Mouse (Mus musculus): ENCODE results near the gene Gabra2.

The Gabra2 gene

DNA sequence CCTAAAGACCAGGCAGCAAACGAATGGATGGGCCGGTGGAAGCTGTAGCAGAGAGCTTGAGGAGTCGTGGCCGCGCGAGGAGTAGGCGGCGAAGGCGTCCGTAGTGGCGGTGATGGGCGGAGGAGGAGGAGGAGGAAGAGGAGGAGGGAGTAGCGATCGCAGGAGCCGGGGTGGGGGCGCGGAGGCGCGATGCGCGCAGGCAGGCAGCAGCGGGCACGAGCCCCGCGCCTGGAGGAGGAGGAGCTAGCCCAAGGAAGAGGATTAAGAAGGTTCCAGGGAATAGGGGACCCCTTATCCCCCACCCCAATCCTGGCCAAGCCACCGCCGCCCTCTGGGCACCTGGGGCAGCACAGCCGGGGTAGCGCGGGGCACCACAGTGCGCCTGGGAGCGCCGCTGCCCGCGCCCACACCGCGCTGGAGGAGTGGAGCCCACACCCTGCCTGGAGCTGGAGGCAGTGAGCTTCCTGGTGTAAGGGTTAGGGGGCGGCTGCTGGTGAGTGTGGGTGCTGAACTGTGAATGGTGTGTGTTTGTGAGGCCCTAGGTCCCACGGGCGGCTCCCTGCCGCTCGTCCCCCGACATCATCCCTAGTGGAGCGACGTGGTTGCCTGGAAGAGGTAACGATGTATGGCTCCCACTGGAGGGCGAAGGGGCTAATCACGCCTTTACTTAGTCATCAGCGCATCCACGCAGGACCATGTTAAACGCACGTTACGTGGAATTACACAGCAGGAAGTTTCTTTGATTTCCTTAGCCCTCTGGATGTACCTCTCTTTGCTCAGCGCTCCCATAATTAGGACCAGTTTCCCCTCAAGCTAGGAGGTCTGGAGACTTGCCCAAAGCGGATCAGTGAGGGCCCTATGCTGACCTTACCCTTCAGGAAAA is at the start of gene Gabra2:
TSS of gene Gabra2 (minus strand) at position 125 of the 883 bp plus-strand sequence.
- no peak for DNase-seq (ENCODE audit: low spot score)

DNA sequence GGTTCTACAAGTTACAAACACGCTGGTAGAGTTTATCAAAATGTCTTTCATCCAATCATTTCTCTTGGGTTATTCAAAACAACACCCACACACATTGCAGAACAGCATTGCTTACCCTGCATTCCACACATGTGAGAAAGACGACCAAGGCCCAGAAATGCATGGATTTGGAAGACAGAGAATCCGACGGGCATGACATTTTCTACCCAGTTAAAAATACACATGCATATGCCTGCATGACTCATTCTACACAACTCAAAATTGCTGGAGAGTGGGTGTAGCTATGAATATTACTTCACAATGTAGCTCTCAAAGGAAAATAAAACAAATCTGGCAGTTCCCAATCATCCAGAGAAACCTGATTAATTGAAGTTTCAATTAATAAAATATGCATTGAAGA is 41.0 kb upstream of the Gabra2 start:
- no peak for DNase-seq (ENCODE audit: low spot score)

DNA sequence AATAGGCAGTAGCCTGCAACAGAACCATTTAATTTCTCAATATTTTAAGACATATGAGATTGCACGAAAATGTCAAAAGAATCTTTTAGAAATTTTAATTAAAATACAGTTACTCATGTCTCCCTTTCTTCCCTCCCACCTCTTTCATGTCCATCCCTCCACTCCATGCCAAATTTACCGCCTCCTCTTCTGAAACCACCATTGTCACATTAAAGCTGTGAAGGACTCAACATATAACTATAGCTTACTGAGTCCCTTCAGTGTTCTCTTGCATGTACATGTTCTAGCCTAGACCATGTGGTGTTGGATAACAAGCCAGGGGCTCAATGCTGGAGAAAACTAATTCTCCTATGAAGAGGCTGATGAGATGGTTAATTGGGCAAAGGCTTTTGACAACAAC is 40.2 kb upstream of the Gabra2 start:
- DNase-seq (ENCODE audit: low spot score) = no peak

DNA sequence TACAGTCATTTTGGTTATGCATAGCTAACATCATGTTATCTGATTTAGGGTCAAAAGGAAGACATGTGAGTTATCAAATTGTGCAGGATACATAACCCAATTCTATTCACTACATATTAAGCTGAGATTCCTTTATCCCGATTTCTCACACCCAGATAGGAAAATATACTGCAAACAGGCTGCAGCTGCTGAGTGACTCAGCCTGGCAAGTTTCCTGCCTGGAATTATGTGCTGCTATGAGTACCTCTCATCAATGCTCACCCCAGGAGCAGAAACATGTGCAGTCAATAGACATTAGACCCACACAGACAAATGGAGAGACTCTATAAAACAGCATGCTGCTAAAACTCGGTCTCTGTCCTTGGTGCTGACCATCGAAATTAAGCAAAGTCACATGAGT is 32.1 kb upstream of the Gabra2 start:
- DNase-seq (ENCODE audit: low spot score) = no peak

DNA sequence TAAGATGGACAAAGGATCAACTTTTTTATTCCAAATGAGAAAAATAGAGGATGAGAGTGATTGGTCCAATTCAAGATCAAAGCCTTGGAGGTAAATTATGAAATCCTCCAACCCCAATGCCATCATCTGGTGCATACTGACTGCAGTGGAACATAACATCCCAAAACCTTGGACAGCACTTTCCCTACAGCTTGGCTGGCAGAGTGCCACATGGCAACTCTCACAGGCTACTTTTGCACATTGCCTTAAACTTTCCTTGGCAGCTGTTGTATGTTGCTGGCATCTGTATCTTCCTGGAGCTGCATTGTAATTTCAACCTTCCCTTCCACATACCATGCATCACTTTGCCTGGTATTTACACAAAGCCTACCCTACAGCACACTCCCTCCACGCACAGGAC is 19.6 kb upstream of the Gabra2 start:
- no peak for DNase-seq (ENCODE audit: low spot score)

DNA sequence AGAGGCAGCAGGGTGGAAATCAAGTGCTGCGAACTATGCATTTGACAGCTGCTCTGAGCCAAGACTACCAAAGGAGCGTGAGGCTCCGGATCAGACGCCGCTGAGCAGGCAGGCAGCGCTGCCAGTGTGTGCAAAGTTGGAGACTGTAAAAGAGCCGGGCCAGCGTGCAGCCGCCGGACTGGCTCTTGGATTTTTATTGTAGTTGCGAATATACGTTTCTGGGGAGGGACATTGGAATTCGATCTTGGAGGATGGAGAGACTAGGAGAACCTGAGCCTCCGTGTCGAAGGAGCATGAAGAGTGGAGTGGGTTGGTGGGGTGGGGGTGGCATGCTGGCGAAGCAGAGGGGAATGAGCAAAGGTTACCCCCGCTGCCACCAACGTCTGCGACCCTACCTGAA is 469 bp downstream of the Gabra2 start:
- no peak for DNase-seq (ENCODE audit: low spot score)

DNA sequence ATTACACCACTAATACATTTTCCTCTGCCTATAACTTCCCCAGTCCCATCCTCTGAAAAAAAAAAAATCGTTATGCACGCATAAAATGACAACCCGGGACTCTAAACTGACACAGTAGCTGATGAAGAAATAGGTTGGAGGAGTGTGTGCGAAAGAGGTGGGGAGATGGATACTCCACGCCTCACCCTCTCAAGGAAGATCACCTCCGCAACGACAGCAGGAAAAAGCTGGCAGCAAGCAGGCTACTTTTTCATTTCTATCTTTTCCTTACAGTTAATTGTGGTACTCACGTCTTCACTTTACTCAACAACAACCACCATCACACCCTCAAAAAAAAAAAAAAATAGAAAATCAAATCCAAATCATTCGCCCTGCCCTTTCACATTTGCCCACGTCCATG is 873 bp downstream of the Gabra2 start:
- DNase-seq (ENCODE audit: low spot score) = no peak

DNA sequence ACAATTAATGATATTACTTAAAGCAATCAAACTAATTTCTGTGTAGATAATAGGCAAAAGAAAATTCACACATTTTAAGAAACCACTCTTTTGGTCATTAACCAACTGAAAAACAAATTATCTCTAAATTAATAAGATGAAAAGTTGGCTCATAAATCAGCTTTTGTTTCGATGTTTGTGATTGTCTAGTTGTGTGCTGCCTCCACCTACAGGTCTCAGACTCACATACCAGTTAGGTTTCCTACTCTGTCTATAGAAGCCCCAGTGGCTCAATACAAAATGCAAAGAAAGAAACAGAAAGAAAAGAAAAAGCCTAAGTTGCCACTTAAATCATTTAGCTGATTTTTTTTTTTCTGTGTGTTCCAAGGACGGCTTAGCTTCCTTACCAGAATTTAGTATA is 1.8 kb downstream of the Gabra2 start:
- no peak for DNase-seq (ENCODE audit: low spot score)

DNA sequence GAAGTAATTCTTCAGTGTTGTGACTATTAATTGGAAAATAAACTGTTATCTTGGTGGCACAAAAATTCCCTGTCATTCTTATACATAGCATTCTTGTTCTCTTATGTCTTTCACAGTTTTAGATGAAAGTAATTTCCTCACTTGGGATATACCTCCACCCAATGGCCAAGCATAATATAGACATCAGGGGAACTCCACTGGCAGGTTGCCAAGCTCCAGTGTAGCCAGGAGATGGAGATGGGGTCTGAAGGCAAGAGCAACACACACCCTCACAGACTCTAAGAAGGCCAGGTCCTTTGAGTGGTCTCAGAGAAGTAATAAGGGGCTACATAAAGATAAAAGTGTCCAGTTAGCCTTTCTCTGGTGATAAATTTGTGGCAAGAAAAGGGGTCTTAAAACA is 3.2 kb downstream of the Gabra2 start:
- no peak for DNase-seq (ENCODE audit: low spot score)

DNA sequence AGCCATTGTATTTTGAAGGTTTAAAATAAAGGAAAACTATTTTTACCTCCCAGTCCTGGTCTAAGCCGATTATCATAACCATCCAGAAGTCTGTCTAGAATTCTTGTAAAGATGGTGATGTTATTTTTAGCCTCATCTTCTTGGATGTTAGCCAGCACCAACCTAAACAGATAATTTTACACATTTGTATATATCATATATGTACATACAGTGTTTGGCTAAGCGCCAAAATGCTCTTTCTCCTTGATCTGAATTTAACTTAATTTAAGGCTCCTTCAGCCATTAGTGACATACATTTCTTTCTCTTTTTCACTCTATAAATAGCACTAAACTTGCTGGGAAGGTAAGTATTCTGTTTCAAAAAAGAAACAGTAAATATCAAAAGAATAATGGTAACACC is 3.7 kb downstream of the Gabra2 start:
- no peak for DNase-seq (ENCODE audit: low spot score)

DNA sequence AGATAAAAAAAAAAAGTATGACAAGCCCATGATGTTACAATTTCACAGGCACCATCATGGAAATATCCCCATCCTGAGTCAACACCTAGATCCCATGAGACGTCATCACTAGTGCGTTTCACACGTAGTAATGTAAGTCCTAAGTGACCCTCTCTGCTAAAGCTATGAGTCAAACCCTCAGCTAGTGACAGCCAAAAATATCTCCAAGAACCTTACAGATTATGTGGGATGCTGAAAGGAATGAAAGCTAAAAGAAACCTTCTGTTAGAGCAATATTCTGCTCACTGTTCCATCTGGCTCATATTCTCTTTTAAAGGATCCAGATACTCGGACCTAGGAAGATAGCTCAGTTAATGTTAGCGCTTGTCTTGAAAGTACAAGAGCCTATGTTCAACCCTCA is 16.8 kb downstream of the Gabra2 start:
- DNase-seq (ENCODE audit: low spot score) = no peak

DNA sequence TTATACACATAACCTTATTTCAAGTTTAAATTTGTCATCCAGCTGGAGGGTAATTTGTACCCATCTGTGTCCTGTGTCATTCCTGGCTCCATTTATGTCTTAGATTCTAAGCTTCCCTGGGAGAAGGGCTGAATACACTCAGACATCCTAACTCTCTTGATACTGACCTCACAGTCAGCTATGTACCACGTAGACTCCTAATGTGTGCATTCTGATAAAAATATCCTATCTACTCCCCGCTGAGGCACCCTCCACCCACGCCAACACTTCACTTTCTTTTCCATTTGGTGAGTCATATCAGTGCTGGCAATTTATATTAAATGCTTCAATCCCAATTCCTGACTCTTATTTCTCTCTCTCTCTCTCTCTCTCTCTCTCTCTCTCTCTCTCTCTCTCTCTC is 34.0 kb downstream of the Gabra2 start:
- no peak for DNase-seq (ENCODE audit: low spot score)

DNA sequence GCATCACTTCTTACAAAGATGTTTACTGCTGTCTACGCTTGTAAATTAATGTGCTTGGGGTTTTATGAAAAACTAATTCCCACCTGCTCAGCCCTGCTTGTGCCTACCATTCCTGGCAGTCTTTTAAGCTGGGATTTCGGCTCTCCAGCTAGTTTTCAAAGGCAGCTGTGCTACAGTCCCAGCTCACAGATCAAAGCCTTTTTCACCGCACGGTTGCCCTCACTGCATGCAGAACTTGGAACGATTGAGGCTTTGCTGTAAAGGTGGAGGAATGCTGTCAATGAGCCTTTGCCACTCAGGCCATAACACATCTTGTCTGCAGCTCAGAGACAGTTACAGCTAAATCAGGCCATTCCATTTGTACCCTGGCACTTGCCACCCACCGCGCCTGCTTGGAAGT is 37.6 kb downstream of the Gabra2 start:
- DNase-seq (ENCODE audit: low spot score) = no peak

DNA sequence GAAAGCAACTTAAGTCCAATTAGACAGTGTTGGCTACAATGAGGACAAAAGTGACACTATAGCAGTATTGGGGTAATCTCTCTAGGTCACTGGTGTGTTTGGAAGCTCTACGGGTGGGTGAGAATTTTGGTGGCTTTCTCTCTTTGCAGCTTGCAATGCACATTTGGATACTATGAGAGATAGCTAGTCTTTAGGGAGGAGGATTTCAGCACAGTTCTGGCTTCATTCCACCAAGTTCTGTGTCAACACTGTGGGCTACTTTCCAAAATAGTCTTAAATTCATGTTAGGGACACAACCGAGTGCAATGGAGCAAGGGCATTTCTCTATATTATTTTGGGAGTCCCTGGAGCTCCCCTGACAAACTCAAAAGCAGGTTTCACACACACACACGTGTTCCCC is 58.3 kb downstream of the Gabra2 start:
- DNase-seq (ENCODE audit: low spot score) = no peak

DNA sequence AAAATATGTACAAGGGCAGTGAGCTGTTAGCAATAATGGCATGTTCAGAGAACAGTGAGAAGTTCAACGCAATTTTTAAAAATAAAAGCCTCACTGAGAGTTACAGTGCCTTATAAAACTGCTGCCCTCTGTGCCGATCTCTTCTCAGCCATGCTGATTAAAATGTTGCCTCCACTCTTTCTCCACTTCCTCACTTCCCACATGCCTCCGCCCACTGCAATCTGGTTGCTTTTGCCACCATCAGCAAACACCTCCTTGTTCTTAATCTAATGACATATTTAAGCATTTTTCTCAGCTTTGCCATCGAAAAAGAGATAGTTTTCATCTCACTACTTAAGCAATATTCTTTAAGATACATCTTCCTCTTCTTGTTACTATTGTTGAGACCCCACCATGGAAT is 69.7 kb downstream of the Gabra2 start:
- no peak for DNase-seq (ENCODE audit: low spot score)

DNA sequence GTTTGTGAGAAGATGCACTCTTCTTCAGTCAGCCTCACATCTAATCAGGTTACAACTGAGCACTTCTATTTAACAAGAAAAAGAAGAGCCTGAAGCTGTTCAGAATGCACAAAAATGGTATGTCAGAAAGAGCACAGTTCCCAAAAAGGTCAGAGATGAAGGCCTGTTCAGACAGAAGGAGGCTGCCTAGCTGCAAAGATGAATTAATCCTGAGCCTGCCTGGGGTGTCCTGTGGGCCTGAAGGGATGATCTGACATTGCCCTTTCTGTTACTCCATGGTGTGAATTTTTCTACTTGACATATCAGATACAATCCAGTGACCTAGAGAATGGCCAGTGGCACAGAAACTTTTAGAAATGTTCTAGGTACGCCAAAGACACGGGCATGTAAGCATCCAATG is 83.9 kb downstream of the Gabra2 start:
- DNase-seq (ENCODE audit: low spot score) = no peak

DNA sequence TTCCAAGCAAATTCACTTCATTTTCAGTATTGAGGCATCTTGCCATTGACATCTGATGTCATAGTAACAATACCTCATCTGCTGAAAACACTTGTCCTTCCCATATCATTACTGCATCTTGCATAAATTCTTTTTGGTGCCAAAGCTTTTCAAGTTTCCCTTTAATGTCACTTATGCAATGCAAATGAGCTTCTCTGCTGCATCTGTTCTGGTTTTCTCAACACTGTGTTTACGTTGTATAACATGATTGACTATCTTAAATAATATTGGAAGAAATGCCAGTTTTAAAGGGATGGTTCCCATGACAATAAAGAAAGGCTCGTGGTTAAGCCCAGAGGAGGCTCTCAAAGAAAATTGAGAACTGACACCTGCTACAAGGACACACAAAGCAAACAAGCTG is 84.4 kb downstream of the Gabra2 start:
- DNase-seq (ENCODE audit: low spot score) = no peak

DNA sequence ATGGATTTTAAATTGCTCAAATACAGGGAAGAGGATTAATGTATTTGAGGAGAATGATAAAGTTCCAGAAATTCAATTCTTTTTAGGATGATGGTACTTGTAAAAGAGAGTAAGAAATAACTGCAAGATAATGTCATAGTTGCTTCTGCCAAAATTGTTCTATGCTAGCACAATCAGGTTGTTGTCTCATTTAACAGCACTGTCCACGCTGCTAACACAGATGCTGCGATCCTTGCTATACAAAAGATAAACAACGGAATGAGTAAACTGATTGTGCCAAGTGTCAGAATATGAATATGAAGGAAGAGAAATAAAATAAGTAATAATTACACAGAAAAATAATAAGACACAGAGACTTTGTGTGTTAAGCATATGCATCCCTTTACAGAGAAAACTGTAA is 84.9 kb downstream of the Gabra2 start:
- no peak for DNase-seq (ENCODE audit: low spot score)

DNA sequence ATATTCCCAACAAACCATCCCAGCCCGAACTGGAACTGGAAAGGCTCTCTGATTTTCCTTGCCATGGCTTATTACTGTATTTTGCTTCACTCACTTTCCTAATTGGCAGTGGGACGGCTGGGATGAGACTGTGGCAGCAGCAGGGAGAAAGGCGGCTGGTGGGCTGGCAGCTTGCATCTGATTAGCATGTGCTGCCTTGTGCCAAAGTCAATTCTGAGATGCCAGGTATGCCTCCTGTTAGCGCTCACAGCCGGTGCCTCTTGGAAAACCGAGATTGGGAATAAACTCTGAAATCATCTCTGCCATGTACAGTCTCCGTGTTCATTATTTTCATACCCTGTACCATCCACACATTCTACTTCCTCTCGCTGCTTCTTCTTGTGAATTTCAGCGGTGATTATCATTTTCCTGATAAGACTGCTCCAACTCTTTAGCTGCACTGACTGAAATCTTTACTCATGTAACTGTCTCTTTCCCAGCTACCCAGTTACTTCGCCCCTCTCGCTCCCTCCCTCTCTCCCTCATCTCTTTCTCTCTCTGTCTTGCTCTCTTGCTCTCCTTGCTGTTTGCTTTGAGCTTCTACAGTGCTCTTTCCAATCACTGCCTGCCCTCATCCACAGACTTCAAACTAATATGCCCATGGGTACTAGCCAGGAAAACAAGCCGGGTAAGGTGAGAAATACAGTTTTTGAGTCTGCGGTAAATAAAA is 99.9 kb downstream of the Gabra2 start:
- DNase-seq (ENCODE audit: low spot score) = no peak

DNA sequence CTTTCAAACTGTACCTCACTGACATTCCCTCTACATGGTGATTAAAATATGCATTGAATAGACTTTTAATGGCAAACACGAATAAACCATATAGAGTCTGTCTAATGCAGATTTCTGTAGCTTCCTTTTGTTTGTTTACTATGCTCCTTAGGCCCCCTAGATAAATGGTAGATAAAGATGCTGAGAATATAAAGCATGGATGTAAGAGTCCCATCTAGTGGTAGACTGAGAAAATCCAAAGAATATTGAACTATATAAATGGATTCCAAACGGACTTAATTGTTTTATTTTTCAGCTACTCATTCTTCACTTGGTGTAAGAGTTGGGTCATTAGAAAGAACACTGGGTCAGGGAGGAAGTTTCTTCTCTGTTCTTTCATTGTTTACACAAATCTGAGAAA is 102.4 kb downstream of the Gabra2 start:
- DNase-seq (ENCODE audit: low spot score) = no peak

DNA sequence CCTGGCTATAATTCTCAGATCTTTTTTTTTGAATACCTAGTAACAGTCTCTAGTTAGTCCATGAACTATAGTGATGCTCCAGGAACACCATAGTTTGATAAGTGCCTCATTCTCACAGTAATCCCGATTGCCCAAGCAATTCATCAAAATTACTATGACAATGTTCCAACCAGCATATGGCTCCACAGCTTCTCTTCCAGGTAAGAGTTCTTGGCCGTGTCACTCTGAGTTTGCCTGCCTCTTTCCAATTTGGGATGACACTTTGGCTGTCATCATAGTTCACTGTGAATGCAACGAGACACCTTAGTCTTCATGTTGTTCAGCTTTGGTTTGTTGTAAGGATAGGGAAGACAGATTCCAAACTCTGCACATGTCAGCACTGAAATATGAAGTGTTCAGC is 104.8 kb downstream of the Gabra2 start:
- DNase-seq (ENCODE audit: low spot score) = no peak

All from lung, postnatal 25 days (tissue).